Mouse (Mus musculus) myocyte (in vitro differentiated cells): ENCODE results near the gene Hs2st1. TPM values are rescaled to one million over a fixed set of nuclear protein-coding genes. Genes with fewer than 3 reads are reported as not detected.

Experiments used
- H3K27me3 ChIP-seq: one replicate; pipeline ENCODE4 v1.6.1; 2011; ENCODE audit not compliant: control insufficient read depth, insufficient read depth, insufficient read length
- H3K36me3 ChIP-seq: one replicate; pipeline ENCODE4 v1.6.1; 2011; ENCODE audit not compliant: control insufficient read depth, insufficient read depth
- H3K4me2 ChIP-seq: one replicate; pipeline ENCODE4 v1.6.1; 2011; ENCODE audit warnings: low read depth, control low read depth
- H3K4me3 ChIP-seq: one replicate; pipeline ENCODE4 v1.5.1; 2011; ENCODE audit warnings: mild to moderate bottlenecking, control low read depth, moderate library complexity
- H3K79me2 ChIP-seq: one replicate; pipeline ENCODE4 v1.6.1; 2011; ENCODE audit not compliant: control insufficient read depth, insufficient read depth
- H3ac ChIP-seq: one replicate; pipeline ENCODE4 v1.6.1; 2011; ENCODE audit not compliant: control insufficient read depth, insufficient read length
- CEBPB ChIP-seq: IDR thresholded peaks from 2 replicates; pipeline ENCODE4 v1.6.1; 2011; ENCODE audit warnings: mild to moderate bottlenecking, moderate library complexity; ENCODE audit not compliant: poor library complexity, insufficient read depth, severe bottlenecking
- E2F4 ChIP-seq: IDR thresholded peaks from one replicate; pipeline ENCODE4 v1.6.1; 2011; ENCODE audit warnings: mild to moderate bottlenecking, control low read depth, moderate library complexity; ENCODE audit not compliant: insufficient read depth
- MAX ChIP-seq: IDR thresholded peaks from one replicate; pipeline ENCODE4 v1.6.1; 2011; ENCODE audit warnings: low read depth, mild to moderate bottlenecking, control low read depth
- MYOD1 ChIP-seq, 3 experiments: IDR thresholded peaks; one replicate each; pipeline ENCODE4 v1.6.1; 2011; ENCODE audit warnings: control low read depth in 2 of 3, low read depth in 2 of 3, mild to moderate bottlenecking in 2 of 3, moderate library complexity in 1 of 3; ENCODE audit not compliant: insufficient read length in 2 of 3, control insufficient read depth in 1 of 3
- MYOG ChIP-seq, 3 experiments: IDR thresholded peaks; one replicate each; pipeline ENCODE4 v1.6.1; 2011; ENCODE audit warnings: control low read depth in 2 of 3, low read depth in 2 of 3, mild to moderate bottlenecking in 2 of 3; ENCODE audit not compliant: insufficient read length in 2 of 3, control insufficient read depth in 1 of 3, insufficient read depth in 1 of 3
- POLR2A ChIP-seq: IDR thresholded peaks from one replicate; pipeline ENCODE4 v1.6.1; 2011; ENCODE audit warnings: low read depth, mild to moderate bottlenecking, control low read depth, moderate library complexity; ENCODE audit not compliant: insufficient read length
- POLR2AphosphoS2 ChIP-seq: IDR thresholded peaks from one replicate; pipeline ENCODE4 v1.6.1; 2011; ENCODE audit warnings: low read depth, control low read depth; ENCODE audit not compliant: insufficient read length
- REST ChIP-seq: IDR thresholded peaks from one replicate; pipeline ENCODE4 v1.6.1; 2011; ENCODE audit warnings: mild to moderate bottlenecking, control low read depth, moderate library complexity; ENCODE audit not compliant: insufficient read depth, insufficient read length
- SRF ChIP-seq: IDR thresholded peaks from one replicate; pipeline ENCODE4 v1.6.1; 2011; ENCODE audit warnings: low read depth; ENCODE audit not compliant: control insufficient read depth, insufficient read length
- TCF12 ChIP-seq: IDR thresholded peaks from one replicate; pipeline ENCODE4 v1.6.1; 2011; ENCODE audit warnings: mild to moderate bottlenecking, control low read depth; ENCODE audit not compliant: poor library complexity, insufficient read depth, severe bottlenecking
- TCF3 ChIP-seq: IDR thresholded peaks from one replicate; pipeline ENCODE4 v1.6.1; 2011; ENCODE audit warnings: low read depth, control low read depth; ENCODE audit not compliant: insufficient read length
- USF1 ChIP-seq: IDR thresholded peaks from one replicate; pipeline ENCODE4 v1.6.1; 2011; ENCODE audit warnings: low read depth, mild to moderate bottlenecking, control low read depth, moderate library complexity
- polyA plus RNA-seq: library from polyadenylated mRNA; unstranded; fragments of >200 nt; fragmentation: generic; extraction: Trizol; gene quantifications from one replicate; pipeline ENCODE4 v1.2.1, GENCODE M21; 2012; ENCODE audit warnings: missing spikeins

The Hs2st1 gene
- polyA plus RNA-seq, 1 experiment, result 16.2 TPM

- Histone ChIP-seq H3K79me2 (no peaks in the 10 kb centered on the region), H3K4me3 (no peak overlapping the region), H3K27me3 (peaks cover 5% of the 10 kb centered on the region), H3ac (no peak overlapping the region), H3K36me3 (no peaks in the 10 kb centered on the region), H3K4me2 (no peak overlapping the region)
- TF ChIP-seq MYOG (IDR thresholded peaks at IDR 0.05; ENCODE audit: control insufficient read depth in 1 of 3, insufficient read depth in 1 of 3, insufficient read length in 2 of 3, low read depth in 2 of 3) (no peak), USF1 (no peak), SRF (no peak), TCF12 (no peak), TCF3 (no peak), POLR2AphosphoS2 (no peak), E2F4 (no peak), MAX (no peak), MYOD1 (IDR thresholded peaks at IDR 0.05; ENCODE audit: control insufficient read depth in 1 of 3, insufficient read length in 2 of 3, low read depth in 2 of 3) (no peak), REST (no peak), POLR2A (no peak), CEBPB (no peak)
These were observed 169.6 kb downstream of the Hs2st1 start for GRCm38 (mm10) chr3:144400374-144400773.

DNA sequence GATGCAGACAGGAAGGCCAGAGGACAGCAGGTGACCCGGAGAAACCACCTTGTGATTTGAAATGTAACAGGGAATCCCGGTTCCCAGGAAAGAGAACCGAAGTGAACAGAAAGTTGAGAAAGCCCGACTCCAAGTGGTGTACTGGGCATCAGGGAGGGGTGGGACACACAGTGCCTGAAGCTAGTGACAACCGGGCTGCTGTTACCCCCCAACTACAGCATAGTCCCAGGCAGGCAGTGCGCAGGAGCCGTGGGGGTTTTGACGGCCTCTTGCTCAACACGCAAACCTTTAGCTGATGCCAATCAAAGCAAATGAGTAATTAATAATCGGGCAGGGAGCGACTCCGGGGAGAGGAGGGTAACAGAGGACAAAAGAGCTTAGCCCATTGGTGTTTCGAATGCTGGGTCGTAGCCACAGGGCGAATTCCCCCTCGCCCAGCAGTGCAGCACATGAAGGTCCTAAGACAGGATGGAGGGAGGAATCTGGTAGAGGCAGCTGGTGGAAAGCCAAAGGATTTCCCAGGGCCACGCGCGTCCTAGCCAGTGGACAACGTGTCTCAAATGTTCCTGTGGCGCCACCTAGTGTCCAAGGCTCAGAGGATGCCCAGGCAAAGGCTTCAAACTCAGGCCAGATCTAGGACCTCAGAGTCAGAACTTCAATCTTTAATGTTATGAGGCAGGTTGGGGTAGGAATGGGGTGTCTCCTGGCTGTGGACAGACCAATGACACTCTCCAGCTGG lies 170.5 kb downstream of the Hs2st1 start:
- TF ChIP-seq SRF, result no peak
- TF ChIP-seq CEBPB, result no peak
- H3K79me2 ChIP-seq, result no peaks in the 10 kb centered on the region
- no peak overlapping the region for H3K4me3 ChIP-seq

DNA sequence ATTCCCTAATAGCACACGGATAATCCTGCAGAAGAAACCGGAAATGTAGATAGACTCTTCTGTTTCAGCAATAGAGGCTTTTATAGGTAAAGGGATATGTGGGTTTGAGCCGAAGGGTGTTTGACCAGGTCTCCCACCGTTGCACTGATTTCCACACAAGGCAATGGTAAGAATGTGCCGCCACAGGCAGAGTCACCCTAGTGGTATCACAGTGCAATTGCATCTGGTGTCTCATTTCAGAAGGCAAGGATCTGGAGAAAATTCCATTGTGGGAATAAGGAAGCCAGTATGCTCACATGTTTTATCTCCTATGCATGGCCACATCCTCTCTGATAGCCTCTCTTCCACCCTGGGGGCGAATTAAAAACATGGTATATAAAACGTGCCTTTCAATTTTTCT lies 171.8 kb downstream of the Hs2st1 start:
- Histone ChIP-seq H3K27me3 (peaks cover 5% of the 10 kb centered on the region), H3K36me3 (no peaks in the 10 kb centered on the region), H3K4me3 (no peak overlapping the region), H3K4me2 (no peak overlapping the region), H3ac (no peak overlapping the region), H3K79me2 (no peaks in the 10 kb centered on the region)
- TF ChIP-seq E2F4, result no peak
- no peak for TF ChIP-seq REST
- no peak for TF ChIP-seq SRF

More for the DNA sequence above, 170.5 kb downstream of the Hs2st1 start:
- H3K36me3 ChIP-seq, result no peaks in the 10 kb centered on the region
- no peak overlapping the region for H3ac ChIP-seq
- peaks cover 5% of the 10 kb centered on the region for H3K27me3 ChIP-seq
- H3K4me2 ChIP-seq, result no peak overlapping the region

DNA sequence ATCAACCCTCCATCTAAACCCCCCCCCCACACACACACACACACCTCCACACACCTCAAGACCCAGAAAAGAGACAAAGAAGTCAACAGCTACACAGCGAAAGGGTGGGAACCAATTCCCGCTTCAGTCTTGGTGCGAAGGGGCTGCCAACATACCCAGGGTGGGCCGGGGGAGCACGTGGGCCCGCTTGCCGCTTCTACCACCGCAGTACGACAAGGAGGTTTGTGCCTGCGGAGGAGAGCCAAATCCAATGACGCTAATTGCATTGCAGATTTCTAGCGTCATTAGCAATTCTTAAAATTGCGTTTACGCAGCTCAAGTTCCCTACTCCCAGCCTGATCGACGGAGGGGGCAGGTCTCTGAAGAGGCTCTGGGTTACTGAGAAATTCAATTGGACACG lies 173.5 kb downstream of the Hs2st1 start:
- no peak overlapping the region for H3K4me3 ChIP-seq
- no peak overlapping the region for H3K4me2 ChIP-seq
- no peaks in the 10 kb centered on the region for H3K36me3 ChIP-seq
- peaks cover 5% of the 10 kb centered on the region for H3K27me3 ChIP-seq
- H3K79me2 ChIP-seq, result no peaks in the 10 kb centered on the region
- no peak overlapping the region for H3ac ChIP-seq
- TF ChIP-seq MAX, result no peak
- no peak for TF ChIP-seq REST
- TF ChIP-seq POLR2AphosphoS2, result no peak
- TF ChIP-seq CEBPB, result no peak
- no peak for TF ChIP-seq MYOG (IDR thresholded peaks at IDR 0.05; ENCODE audit: control insufficient read depth in 1 of 3, insufficient read depth in 1 of 3, insufficient read length in 2 of 3, low read depth in 2 of 3)
- TF ChIP-seq USF1, result no peak
- no peak for TF ChIP-seq TCF12
- TF ChIP-seq SRF, result no peak

GRCm38 (mm10) chr3:144394454-144394943 lies 175.5 kb downstream of the Hs2st1 start:
- Histone ChIP-seq H3K4me2 (no peak overlapping the region), H3K27me3 (peaks cover 5% of the 10 kb centered on the region), H3K36me3 (no peaks in the 10 kb centered on the region), H3K79me2 (no peaks in the 10 kb centered on the region), H3K4me3 (no peak overlapping the region), H3ac (no peak overlapping the region)
- TF ChIP-seq SRF (no peak), POLR2A (no peak), MYOD1 (IDR thresholded peaks at IDR 0.05; ENCODE audit: control insufficient read depth in 1 of 3, insufficient read length in 2 of 3, low read depth in 2 of 3) (no peak), POLR2AphosphoS2 (no peak)

DNA sequence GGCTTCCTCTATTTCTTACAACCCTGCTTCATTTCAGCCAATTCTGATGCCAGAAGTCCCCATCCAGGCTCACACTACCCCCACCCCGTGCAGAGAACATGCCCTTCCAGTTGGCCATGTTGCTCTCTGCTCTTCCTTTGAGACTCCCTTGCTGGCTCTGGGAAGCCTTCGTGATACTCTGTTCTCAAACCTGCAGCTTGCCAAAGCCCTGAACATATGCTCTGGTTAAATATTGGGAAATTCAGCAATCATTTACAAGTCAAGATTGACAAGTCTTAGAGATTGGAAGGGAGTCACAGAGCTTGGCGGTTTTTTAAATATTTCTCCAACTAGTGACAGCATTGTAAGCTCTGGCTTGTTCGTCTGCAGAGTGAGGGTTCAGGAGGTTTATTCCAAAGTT lies 183.5 kb downstream of the Hs2st1 start:
- TF ChIP-seq USF1 (no peak), SRF (no peak), CEBPB (no peak), MYOD1 (IDR thresholded peaks at IDR 0.05; ENCODE audit: control insufficient read depth in 1 of 3, insufficient read length in 2 of 3, low read depth in 2 of 3) (no peak), TCF3 (no peak), REST (no peak), MAX (no peak), TCF12 (no peak), MYOG (IDR thresholded peaks at IDR 0.05; ENCODE audit: control insufficient read depth in 1 of 3, insufficient read depth in 1 of 3, insufficient read length in 2 of 3, low read depth in 2 of 3) (no peak), POLR2A (no peak), POLR2AphosphoS2 (no peak), E2F4 (no peak)
- Histone ChIP-seq H3K79me2 (no peaks in the 10 kb centered on the region), H3K4me3 (no peak overlapping the region)

More for the DNA sequence above, 183.5 kb downstream of the Hs2st1 start:
- no peak overlapping the region for H3K4me2 ChIP-seq
- H3ac ChIP-seq, result no peak overlapping the region
- H3K27me3 ChIP-seq, result peaks cover 7% of the 10 kb centered on the region
- H3K36me3 ChIP-seq, result no peaks in the 10 kb centered on the region
